Mouse (Mus musculus) midbrain, embryonic 13.5 days (tissue): Measurements from ENCODE around the gene Vmn2r82. TPM values are rescaled to one million over a fixed set of nuclear protein-coding genes. Genes with fewer than 3 reads are reported as not detected.
A peak's percentile ranks its signal among the peaks of the same experiment; 100 is the strongest.
"Not testable (repeated sequence)": the region's sequence is repeated elsewhere in the genome, so short reads cannot be mapped to it uniquely, and the experiment has no call there.

Experiments
- ATAC-seq: fragments of 200-750 bp; cut with Nextera tagmentation; 2 replicates; pipeline ENCODE4 v1.8.0; 2017; ENCODE audit warnings: mild to moderate bottlenecking, moderate TSS enrichment, moderate library complexity
- H3K27ac ChIP-seq: fragments of 300-500 bp; sonication (generic); 2 replicates; pipeline ENCODE4 v1.5.1; 2015; ENCODE audit warnings: inconsistent platforms, mild to moderate bottlenecking, moderate library complexity
- H3K27me3 ChIP-seq: fragments of 300-500 bp; sonication (generic); 2 replicates; pipeline ENCODE4 v1.6.1; 2015; ENCODE audit warnings: mild to moderate bottlenecking, inconsistent platforms
- H3K36me3 ChIP-seq: fragments of 300-500 bp; sonication (generic); 2 replicates; pipeline ENCODE4 v1.6.1; 2015; ENCODE audit warnings: mild to moderate bottlenecking, inconsistent platforms
- H3K4me1 ChIP-seq: fragments of 300-500 bp; sonication (generic); replicated peaks from 2 replicates; pipeline ENCODE4 v1.6.1; 2015; ENCODE audit warnings: inconsistent platforms
- H3K4me2 ChIP-seq: fragments of 300-500 bp; sonication (generic); replicated peaks from 2 replicates; pipeline ENCODE4 v1.6.1; 2015; ENCODE audit warnings: moderate library complexity, mild to moderate bottlenecking, inconsistent platforms
- H3K4me3 ChIP-seq: fragments of 300-500 bp; sonication (generic); replicated peaks from 2 replicates; pipeline ENCODE4 v1.5.1; 2015; ENCODE audit warnings: mild to moderate bottlenecking, inconsistent platforms
- H3K9ac ChIP-seq: fragments of 300-500 bp; sonication (generic); replicated peaks from 2 replicates; pipeline ENCODE4 v1.6.1; 2015; ENCODE audit warnings: mild to moderate bottlenecking, inconsistent platforms
- H3K9me3 ChIP-seq: fragments of 300-500 bp; sonication (generic); 2 replicates; pipeline ENCODE4 v1.6.1; 2016; ENCODE audit warnings: mild to moderate bottlenecking, inconsistent platforms
- whole genome bisulfite sequencing: fragments of 180-500 bp; shearing (Covaris S2); methylation state at CpG from one replicate; pipeline ENCODE4 v1.1.7; 2015; 5-methylcytosine and 5-hydroxymethylcytosine counted together
- polyA plus RNA-seq: library from polyadenylated mRNA; unstranded; fragments of >200 nt; fragmentation: Nextera tagmentation; extraction: Ambion mirVana; gene quantifications from 2 replicates; pipeline ENCODE4 v1.2.1, GENCODE M21; 2015

Vmn2r82 gene
- polyA plus RNA-seq: not detected in 2 replicates

- not testable (repeated sequence) for H3K27ac ChIP-seq, H3K9me3 ChIP-seq, H3K27me3 ChIP-seq, H3K4me1 ChIP-seq, H3K4me2 ChIP-seq, ATAC-seq, H3K9ac ChIP-seq, H3K4me3 ChIP-seq, H3K36me3 ChIP-seq
- 84% methylated on average over 4 of the region's 4 CpGs for WGBS
Observed at GRCm38 (mm10) chr10:79356220-79356619, at the start of gene Vmn2r82. Vmn2r82 (plus strand) TSS chr10:79356520.

- 6% methylated on average over 16 of the region's 16 CpGs for WGBS
- not testable (repeated sequence) for H3K36me3 ChIP-seq, H3K27me3 ChIP-seq, H3K27ac ChIP-seq, H3K4me1 ChIP-seq, H3K9me3 ChIP-seq, H3K9ac ChIP-seq
- ATAC-seq: peak; percentile 78
- H3K4me2 ChIP-seq: peak overlapping the region; percentile 43
- peak overlapping the region; percentile 41 for H3K4me3 ChIP-seq
Observed at GRCm38 (mm10) chr10:79322033-79322736, 34.1 kb upstream of the Vmn2r82 start.

- H3K27ac ChIP-seq: no peak overlapping the region
- no peak overlapping the region for H3K4me3 ChIP-seq
- no peaks in the 10 kb centered on the region for H3K9me3 ChIP-seq
- no peak overlapping the region for H3K9ac ChIP-seq
- no peaks in the 10 kb centered on the region for H3K27me3 ChIP-seq
- H3K4me2 ChIP-seq: no peak overlapping the region
- no peaks in the 10 kb centered on the region for H3K4me1 ChIP-seq
- H3K36me3 ChIP-seq: no peaks in the 10 kb centered on the region
- ATAC-seq: peak; percentile 63
Observed at GRCm38 (mm10) chr10:79322737-79323086, 33.6 kb upstream of the Vmn2r82 start.

GRCm38 (mm10) chr10:79399946-79400700 lies 43.8 kb downstream of the Vmn2r82 start:
- not testable (repeated sequence) for H3K4me2 ChIP-seq, H3K9ac ChIP-seq, H3K27ac ChIP-seq, H3K27me3 ChIP-seq, H3K36me3 ChIP-seq, ATAC-seq, H3K4me1 ChIP-seq, H3K9me3 ChIP-seq, H3K4me3 ChIP-seq
- 87% methylated on average over 8 of the region's 8 CpGs for WGBS

GRCm38 (mm10) chr10:79417142-79417771 lies 60.9 kb downstream of the Vmn2r82 start:
- Histone ChIP-seq H3K9me3 (peaks cover 2% of the 10 kb centered on the region; the same call in 1 of the 2 replicates), H3K4me3 (no peak overlapping the region), H3K27ac (no peak overlapping the region), H3K27me3 (no peaks in the 10 kb centered on the region), H3K4me2 (no peak overlapping the region), H3K9ac (no peak overlapping the region), H3K4me1 (no peaks in the 10 kb centered on the region), H3K36me3 (no peaks in the 10 kb centered on the region)
- ATAC-seq: no peak
- 94% methylated on average over 24 of the region's 24 CpGs for WGBS

GRCm38 (mm10) chr10:79417772-79418170 lies 61.5 kb downstream of the Vmn2r82 start:
- H3K9me3 ChIP-seq, H3K36me3 ChIP-seq, H3K27me3 ChIP-seq, H3K27ac ChIP-seq, H3K4me2 ChIP-seq, ATAC-seq, H3K9ac ChIP-seq, H3K4me1 ChIP-seq, H3K4me3 ChIP-seq: not testable (repeated sequence)
- 83% methylated on average over 6 of the region's 6 CpGs for WGBS

GRCm38 (mm10) chr10:79435141-79435820 lies 79.0 kb downstream of the Vmn2r82 start:
- H3K4me3 ChIP-seq, H3K9ac ChIP-seq, H3K27ac ChIP-seq, H3K9me3 ChIP-seq, H3K27me3 ChIP-seq, H3K4me2 ChIP-seq, H3K36me3 ChIP-seq, ATAC-seq, H3K4me1 ChIP-seq: not testable (repeated sequence)
- 90% methylated on average over 23 of the region's 23 CpGs for WGBS

Other genes with a start within 250 kb of the Vmn2r82 start
- gene Vmn2r80, start 207.8 kb upstream of the Vmn2r82 start, polyA plus RNA-seq: not detected in 2 replicates
- not detected in 2 replicates for gene Vmn2r81, start 108.8 kb upstream of the Vmn2r82 start, polyA plus RNA-seq
- not detected in 2 replicates for gene Vmn2r83, start 112.2 kb downstream of the Vmn2r82 start, polyA plus RNA-seq
- gene Plpp2, start 177.3 kb downstream of the Vmn2r82 start, polyA plus RNA-seq: 9.5 and 10.5 TPM in 2 replicates
- 50.4 and 61.4 TPM in 2 replicates for gene Mier2, start 198.7 kb downstream of the Vmn2r82 start, polyA plus RNA-seq
- not detected in 2 replicates for gene Theg, start 230.8 kb downstream of the Vmn2r82 start, polyA plus RNA-seq